Mouse (Mus musculus) heart, embryonic 14.5 days (tissue): ENCODE data around the gene Sgf29. TPM values are rescaled to one million over a fixed set of nuclear protein-coding genes. Genes with fewer than 3 reads are reported as not detected.

Experiments used
- ATAC-seq: fragments of 200-750 bp; cut with Nextera tagmentation; 2 replicates; pipeline ENCODE4 v1.8.0; 2017; ENCODE audit warnings: low read depth, moderate TSS enrichment; ENCODE audit not compliant: insufficient number of reproducible peaks, insufficient read depth, low FRiP score
- H3K27ac ChIP-seq, 2 experiments: fragments of 200-500 bp in 1 of 2; fragments of 300-500 bp in 1 of 2; sonication (generic) in 1 of 2; replicated peaks in 1 of 2; 2 replicates each; pipeline ENCODE4 v1.5.1; 2012 to 2014; ENCODE audit warnings: low read depth in 2 of 2, low read length in 2 of 2, control low read depth in 1 of 2, mild to moderate bottlenecking in 1 of 2, mixed read lengths in 1 of 2; ENCODE audit not compliant: control insufficient read depth in 1 of 2, insufficient read depth in 1 of 2
- H3K27me3 ChIP-seq: fragments of 300-500 bp; sonication (generic); 2 replicates; pipeline ENCODE4 v1.6.1; 2014; ENCODE audit warnings: mild to moderate bottlenecking, low read length, control low read depth; ENCODE audit not compliant: control insufficient read depth, insufficient read depth
- H3K36me3 ChIP-seq: fragments of 300-500 bp; sonication (generic); 2 replicates; pipeline ENCODE4 v1.6.1; 2014; ENCODE audit warnings: mild to moderate bottlenecking, control low read depth, low read length, mixed read lengths; ENCODE audit not compliant: control insufficient read depth, insufficient read depth
- H3K4me1 ChIP-seq, 2 experiments: fragments of 200-500 bp in 1 of 2; fragments of 300-500 bp in 1 of 2; sonication (generic) in 1 of 2; 2 replicates each; pipeline ENCODE4 v1.6.1; 2012 to 2014; ENCODE audit warnings: low read length in 2 of 2, control low read depth in 1 of 2, mixed read lengths in 1 of 2; ENCODE audit not compliant: control insufficient read depth in 2 of 2, insufficient read depth in 2 of 2
- H3K4me2 ChIP-seq: fragments of 300-500 bp; sonication (generic); 2 replicates; pipeline ENCODE4 v1.6.1; 2014; ENCODE audit warnings: mild to moderate bottlenecking, low read length
- H3K4me3 ChIP-seq, 2 experiments: fragments of 200-500 bp in 1 of 2; fragments of 300-500 bp in 1 of 2; sonication (generic) in 1 of 2; 2 replicates each; pipeline ENCODE4 v1.5.1; 2012 to 2014; ENCODE audit warnings: low read length in 2 of 2, mild to moderate bottlenecking in 2 of 2, control low read depth in 1 of 2, low read depth in 1 of 2, moderate library complexity in 1 of 2; ENCODE audit not compliant: control insufficient read depth in 1 of 2, insufficient read depth in 1 of 2
- H3K9ac ChIP-seq: fragments of 300-500 bp; sonication (generic); 2 replicates; pipeline ENCODE4 v1.6.1; 2014; ENCODE audit warnings: mild to moderate bottlenecking, low read length
- H3K9me3 ChIP-seq: fragments of 300-500 bp; sonication (generic); 2 replicates; pipeline ENCODE4 v1.6.1; 2016; ENCODE audit warnings: low read length, control low read depth; ENCODE audit not compliant: control insufficient read depth
- WGBS: fragments of 180-500 bp; shearing (Covaris S2); extraction: QIAGEN DNeasy Blood & Tissue Kit; methylation state at CpG from one replicate; pipeline ENCODE4 v1.1.7; 2014; 5-methylcytosine and 5-hydroxymethylcytosine counted together
- polyA plus RNA-seq: library from polyadenylated mRNA; unstranded; fragments of >200 nt; fragmentation: Nextera tagmentation; extraction: Ambion mirVana; gene quantifications from 2 replicates; pipeline ENCODE4 v1.2.1, GENCODE M21; 2014

Gene Sgf29
- polyA plus RNA-seq, 1 experiment from 2014 or later: 22.4 TPM

DNA sequence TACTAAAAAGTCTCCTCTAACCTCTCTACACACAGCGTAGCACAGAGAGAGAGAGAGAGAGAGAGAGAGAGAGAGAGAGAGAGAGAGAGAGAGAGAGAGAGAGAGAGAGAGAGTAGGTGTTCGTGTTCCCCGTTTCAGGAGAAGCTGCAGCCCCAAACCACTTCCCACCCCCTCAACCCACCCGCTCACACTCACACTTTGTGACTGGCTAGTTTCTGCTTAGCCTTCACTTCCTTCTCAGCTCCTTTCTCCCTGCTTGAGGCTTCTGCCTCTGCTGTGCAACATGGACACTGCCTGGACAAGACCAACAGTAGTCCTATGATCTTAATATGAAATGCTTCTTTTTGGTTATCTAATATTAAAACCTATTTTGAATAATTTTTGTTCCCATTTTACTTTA, 61.2 kb downstream of the Sgf29 start:
- Histone ChIP-seq H3K4me3 (no peak overlapping the region), H3K9ac (no peak overlapping the region), H3K9me3 (peaks cover 5% of the 10 kb centered on the region; the same call in 1 of the 2 replicates), H3K27ac (no peak overlapping the region), H3K4me2 (no peak overlapping the region), H3K4me1 (no peaks in the 10 kb centered on the region), H3K36me3 (no peaks in the 10 kb centered on the region), H3K27me3 (peaks cover 6% of the 10 kb centered on the region)
- 52% methylated on average over 4 of the region's 4 CpGs for WGBS
- no peak for ATAC-seq

DNA sequence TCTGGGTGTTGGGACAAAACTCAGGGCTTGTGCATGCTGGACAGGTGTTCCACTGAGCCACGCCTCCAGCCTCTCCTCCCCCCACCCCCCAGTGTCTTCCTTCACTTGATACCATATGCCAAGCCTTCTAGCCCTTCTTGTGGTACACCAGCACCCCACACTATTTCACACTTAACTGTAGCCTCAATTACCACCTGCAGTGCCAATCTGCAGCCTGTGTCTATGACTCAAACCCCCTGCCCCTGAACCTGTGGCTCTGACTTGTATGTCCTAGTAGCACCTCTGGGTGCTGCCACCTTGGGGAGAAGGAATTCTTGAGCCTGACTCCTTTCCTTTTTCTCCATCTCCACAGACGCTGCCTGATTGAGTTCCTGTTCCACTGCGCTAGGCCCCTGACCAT, 62.8 kb downstream of the Sgf29 start:
- ATAC-seq: no peak
- H3K9me3 ChIP-seq: peaks cover 5% of the 10 kb centered on the region; the same call in 1 of the 2 replicates

DNA sequence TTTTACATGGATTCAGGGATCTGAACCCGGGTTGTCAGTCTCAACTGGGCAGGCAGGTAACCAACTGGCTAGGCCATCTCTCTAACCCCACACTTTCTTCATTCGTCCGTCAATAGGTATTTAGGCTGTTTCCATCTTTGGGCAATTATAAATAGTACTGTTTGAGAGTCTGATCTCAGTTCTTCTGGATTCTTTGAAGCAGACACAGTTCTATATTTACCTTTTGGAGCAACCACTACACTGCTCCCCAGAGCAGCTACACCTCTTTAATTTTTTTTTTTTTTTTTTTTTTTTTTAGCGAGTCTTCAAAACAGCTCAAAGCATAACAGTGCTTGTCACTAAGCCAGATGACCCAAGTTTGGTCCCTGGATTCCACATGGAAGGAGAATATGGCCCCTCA, 66.6 kb downstream of the Sgf29 start:
- Histone ChIP-seq H3K4me1 (no peaks in the 10 kb centered on the region), H3K27me3 (no peaks in the 10 kb centered on the region), H3K4me2 (no peak overlapping the region), H3K27ac (no peak overlapping the region), H3K4me3 (no peak overlapping the region), H3K36me3 (no peaks in the 10 kb centered on the region), H3K9ac (no peak overlapping the region), H3K9me3 (0 out of 2 replicates have a peak, but pooled peaks cover 3% of the 10 kb centered on the region)
- no peak for ATAC-seq
- 59% methylated on average over 4 of the region's 4 CpGs for WGBS

More for the DNA sequence above, 62.8 kb downstream of the Sgf29 start:
- Histone ChIP-seq H3K4me3 (no peak overlapping the region), H3K27me3 (no peaks in the 10 kb centered on the region), H3K4me1 (no peaks in the 10 kb centered on the region), H3K4me2 (no peak overlapping the region), H3K9ac (no peak overlapping the region), H3K36me3 (no peaks in the 10 kb centered on the region), H3K27ac (no peak overlapping the region)
- WGBS: 69% methylated on average over 3 of the region's 3 CpGs

DNA sequence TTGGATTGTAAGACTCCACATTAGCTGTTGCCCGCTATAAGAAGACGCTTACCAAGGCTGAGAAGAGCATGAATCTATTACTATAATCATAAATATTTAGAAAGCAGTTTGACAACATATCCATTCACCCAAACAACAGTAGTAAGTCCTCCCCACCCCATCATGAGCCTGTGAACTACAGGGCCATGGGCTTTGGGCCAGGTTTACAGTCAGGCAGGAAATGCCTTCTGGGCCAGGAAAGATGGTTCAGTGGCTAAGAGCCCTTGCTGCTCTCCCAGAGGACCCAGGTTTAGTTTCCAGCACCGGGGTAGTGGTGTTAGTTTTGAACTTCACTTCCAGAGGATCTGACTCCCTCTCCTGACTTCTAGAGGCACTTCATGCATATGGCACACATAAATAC, 68.5 kb downstream of the Sgf29 start:
- Histone ChIP-seq H3K36me3 (no peaks in the 10 kb centered on the region), H3K4me1 (no peaks in the 10 kb centered on the region), H3K4me2 (no peak overlapping the region), H3K4me3 (no peak overlapping the region), H3K27me3 (no peaks in the 10 kb centered on the region), H3K27ac (no peak overlapping the region), H3K9me3 (0 out of 2 replicates have a peak, but pooled peaks cover 3% of the 10 kb centered on the region), H3K9ac (no peak overlapping the region)
- WGBS: 91% methylated on average over 3 of the region's 3 CpGs
- ATAC-seq: no peak

DNA sequence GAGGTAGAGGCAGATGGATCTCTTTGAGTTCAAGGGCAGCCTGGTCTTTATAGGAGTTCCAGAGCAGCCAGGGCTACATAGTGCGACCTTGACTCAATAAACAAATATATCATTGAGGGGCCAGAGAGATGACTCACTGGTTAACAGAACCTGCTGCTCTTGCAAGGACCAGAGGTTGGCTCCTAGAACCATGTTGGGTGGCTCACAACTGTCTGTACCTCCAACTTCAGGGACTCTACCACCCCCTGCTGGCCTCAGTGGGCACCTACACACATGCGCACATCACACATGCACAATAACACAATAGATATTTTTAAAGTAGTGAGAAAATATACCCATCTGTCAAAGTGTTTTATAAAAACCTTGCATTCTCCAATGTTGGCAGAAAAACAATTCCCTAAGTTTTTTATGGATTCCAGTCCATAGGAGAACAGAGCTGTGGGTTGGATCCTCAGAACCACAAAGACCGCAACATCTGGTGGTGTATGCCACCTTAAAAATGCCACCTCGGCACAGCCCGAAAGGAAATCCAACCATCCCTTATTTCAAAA, 69.8 kb downstream of the Sgf29 start:
- no peaks in the 10 kb centered on the region for H3K27me3 ChIP-seq
- no peaks in the 10 kb centered on the region for H3K36me3 ChIP-seq
- no peak for ATAC-seq
- H3K4me1 ChIP-seq: no peaks in the 10 kb centered on the region
- 0 out of 2 replicates have a peak, but pooled peaks cover 3% of the 10 kb centered on the region for H3K9me3 ChIP-seq
- no peak overlapping the region for H3K27ac ChIP-seq
- H3K9ac ChIP-seq: no peak overlapping the region
- no peak overlapping the region for H3K4me3 ChIP-seq
- no peak overlapping the region for H3K4me2 ChIP-seq
- 92% methylated on average over 5 of the region's 5 CpGs for WGBS

DNA sequence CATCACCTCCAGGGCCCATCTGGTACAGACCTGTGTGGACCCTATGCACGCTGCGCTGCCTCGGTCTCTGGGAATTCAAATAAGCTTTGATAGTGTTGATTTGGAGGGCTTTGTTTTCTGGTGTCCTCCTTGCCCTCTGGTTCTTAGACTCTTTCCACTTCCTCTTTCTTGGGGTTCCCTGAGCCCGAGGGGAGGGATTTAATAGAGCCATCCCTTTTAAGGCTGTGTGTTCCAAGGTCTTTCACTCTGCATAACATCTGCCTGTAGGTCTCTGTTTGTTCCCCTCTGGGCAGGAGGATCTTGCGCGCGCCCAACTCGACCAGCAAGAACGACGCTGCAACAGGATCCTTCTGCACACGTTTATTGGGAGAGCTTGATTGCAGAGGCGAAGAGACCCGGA, 72.5 kb downstream of the Sgf29 start:
- no peak overlapping the region for H3K4me3 ChIP-seq
- H3K27me3 ChIP-seq: no peaks in the 10 kb centered on the region
- no peak overlapping the region for H3K27ac ChIP-seq
- WGBS: 90% methylated on average over 13 of the region's 13 CpGs
- H3K9me3 ChIP-seq: 0 out of 2 replicates have a peak, but pooled peaks cover 3% of the 10 kb centered on the region
- no peak overlapping the region for H3K9ac ChIP-seq
- ATAC-seq: no peak
- no peaks in the 10 kb centered on the region for H3K36me3 ChIP-seq
- H3K4me2 ChIP-seq: no peak overlapping the region
- no peaks in the 10 kb centered on the region for H3K4me1 ChIP-seq

Other genes starting within 250 kb of the Sgf29 start
- not detected in 2 replicates for gene Cd19, start 234.4 kb upstream of the Sgf29 start, polyA plus RNA-seq
- 19.6 and 19.8 TPM in 2 replicates for gene Rabep2, start 220.6 kb upstream of the Sgf29 start, polyA plus RNA-seq
- 0.26 and 1.3 TPM in 2 replicates for gene Atp2a1, start 186.2 kb upstream of the Sgf29 start, polyA plus RNA-seq
- 35.6 and 39.0 TPM in 2 replicates for gene Sh2b1, start 173.9 kb upstream of the Sgf29 start, polyA plus RNA-seq
- 188 and 199 TPM in 2 replicates for gene Tufm, start 161.9 kb upstream of the Sgf29 start, polyA plus RNA-seq
- 31.2 and 38.8 TPM in 2 replicates for gene Atxn2l, start 145.9 kb upstream of the Sgf29 start, polyA plus RNA-seq
- 112 and 116 TPM in 2 replicates for gene Eif3c, start 82.9 kb upstream of the Sgf29 start, polyA plus RNA-seq
- 0.53 and 0.81 TPM in 2 replicates for gene Apobr, start 64.4 kb upstream of the Sgf29 start, polyA plus RNA-seq
- 14.2 and 21.8 TPM in 2 replicates for gene Cln3, start 63.5 kb upstream of the Sgf29 start, polyA plus RNA-seq
- not detected in 2 replicates for gene Il27, start 54.4 kb upstream of the Sgf29 start, polyA plus RNA-seq
- gene Nupr1, start 18.4 kb upstream of the Sgf29 start, polyA plus RNA-seq: 7.4 and 10.9 TPM in 2 replicates
- 12.3 and 13.5 TPM in 2 replicates for gene Sult1a1, start 27.1 kb downstream of the Sgf29 start, polyA plus RNA-seq
- gene Bola2, start 46.1 kb downstream of the Sgf29 start, polyA plus RNA-seq: 91.7 and 102 TPM in 2 replicates
- 4.6 and 5.5 TPM in 2 replicates for gene Slx1b, start 46.5 kb downstream of the Sgf29 start, polyA plus RNA-seq
- 10.2 and 13.7 TPM in 2 replicates for gene Coro1a, start 58.5 kb downstream of the Sgf29 start, polyA plus RNA-seq
- gene Mapk3, start 110.3 kb downstream of the Sgf29 start, polyA plus RNA-seq: 51.7 and 57.3 TPM in 2 replicates
- gene Gdpd3, start 117.0 kb downstream of the Sgf29 start, polyA plus RNA-seq: 0.67 and 2.7 TPM in 2 replicates
- 102 and 121 TPM in 2 replicates for gene Ypel3, start 127.6 kb downstream of the Sgf29 start, polyA plus RNA-seq
- 0.26 TPM in 1 of 2 replicates, not detected in the other for gene Tbx6, start 132.2 kb downstream of the Sgf29 start, polyA plus RNA-seq
- gene Ppp4c, start 143.2 kb downstream of the Sgf29 start, polyA plus RNA-seq: 132 and 146 TPM in 2 replicates
- 0.81 and 1.2 TPM in 2 replicates for gene Fam57b, start 148.4 kb downstream of the Sgf29 start, polyA plus RNA-seq
- not detected in 2 replicates for gene 4930451I11Rik, start 182.3 kb downstream of the Sgf29 start, polyA plus RNA-seq
- 0.14 TPM in 1 of 2 replicates, not detected in the other for gene Doc2a, start 198.1 kb downstream of the Sgf29 start, polyA plus RNA-seq
- gene Hirip3, start 212.7 kb downstream of the Sgf29 start, polyA plus RNA-seq: 10.7 and 11.5 TPM in 2 replicates
- gene Ino80e, start 213.1 kb downstream of the Sgf29 start, polyA plus RNA-seq: 47.9 and 51.9 TPM in 2 replicates
- 19.8 and 21.7 TPM in 2 replicates for gene Taok2, start 235.4 kb downstream of the Sgf29 start, polyA plus RNA-seq